8 mouse cellular contexts compared by ENCODE assay signal in genomic region chr2:60901511-60901951, GRCm38 (mm10).
A peak's percentile ranks its signal among the peaks of the same experiment; 100 is the strongest.
DNase-seq lines count a peak whose midpoint lies in the region; ATAC-seq and TF ChIP-seq lines count a peak whose summit lies in the region.

No protein-coding gene starts in this region.

- peak overlapping the region; percentile 90 for H3K27ac ChIP-seq in gastrocnemius, adult 2 months
- H3K27ac ChIP-seq in intestine, embryonic 15.5 days, result peak overlapping the region; percentile 58; the same call in 1 of the 2 replicates
- H3K27ac ChIP-seq in forebrain, embryonic 14.5 days (ENCODE audit: low read depth, low read length), result no peak overlapping the region
- no peak overlapping the region for H3K27ac ChIP-seq in midbrain, embryonic 11.5 days (ENCODE audit: low read depth, low read length)

- DNase-seq in gastrocnemius, adult 18-20 months (ENCODE audit: low spot score), result peak; percentile 80
- no peak for DNase-seq in gastrocnemius, postnatal 4 days (ENCODE audit: low spot score in 2 of 2)
- peak; percentile 77 for DNase-seq in gastrocnemius, adult 2 months
- DNase-seq in lung, adult 2 months, result peak; percentile 69
- no peak for DNase-seq in forebrain, embryonic 14.5 days (ENCODE audit: low spot score)
- DNase-seq in layer of hippocampus, adult 8-10 months (ENCODE audit: low spot score in 2 of 2), result no peak
- DNase-seq in midbrain, embryonic 11.5 days (ENCODE audit: low spot score, missing footprints), result no peak

- no peak for ATAC-seq in intestine, embryonic 15.5 days
- ATAC-seq in forebrain, embryonic 14.5 days, result no peak
- ATAC-seq in midbrain, embryonic 11.5 days (ENCODE audit: low FRiP score), result no peak

- peak overlapping the region; percentile 71 for H3K4me3 ChIP-seq in gastrocnemius, adult 2 months
- no peak overlapping the region for H3K4me3 ChIP-seq in intestine, embryonic 15.5 days (replicated peaks)
- H3K4me3 ChIP-seq in lung, adult 2 months (replicated peaks; ENCODE audit: extremely low read depth, low read depth, low read length), result peak overlapping the region; percentile 7
- no peak overlapping the region for H3K4me3 ChIP-seq in forebrain, embryonic 14.5 days (ENCODE audit: low read depth, low read length)
- no peak overlapping the region for H3K4me3 ChIP-seq in midbrain, embryonic 11.5 days (ENCODE audit: low read depth, low read length)

- TF ChIP-seq POLR2A in lung, adult 2 months (IDR thresholded peaks at IDR 0.05; ENCODE audit: borderline replicate concordance, extremely low read depth, low read depth, low read length), result no peak

- H3K36me3 ChIP-seq in intestine, embryonic 15.5 days, result no peaks in the 10 kb centered on the region
- no peaks in the 10 kb centered on the region for H3K36me3 ChIP-seq in forebrain, embryonic 14.5 days (ENCODE audit: control insufficient read depth, insufficient read depth, low read length)
- H3K36me3 ChIP-seq in midbrain, embryonic 11.5 days (ENCODE audit: control insufficient read depth, insufficient read depth, low read length), result no peaks in the 10 kb centered on the region

- TF ChIP-seq CTCF in gastrocnemius, adult 2 months (IDR thresholded peaks at IDR 0.05), result no peak
- no peak for TF ChIP-seq CTCF in lung, adult 2 months (IDR thresholded peaks at IDR 0.05; ENCODE audit: insufficient read depth, low read length)

- H3K9me3 ChIP-seq in intestine, embryonic 15.5 days, result no peaks in the 10 kb centered on the region
- no peaks in the 10 kb centered on the region for H3K9me3 ChIP-seq in forebrain, embryonic 14.5 days (replicated peaks; ENCODE audit: control insufficient read depth, low read length)
- H3K9me3 ChIP-seq in midbrain, embryonic 11.5 days (ENCODE audit: control insufficient read depth, low read length), result no peaks in the 10 kb centered on the region

- H3K4me2 ChIP-seq in intestine, embryonic 15.5 days (replicated peaks), result no peak overlapping the region
- H3K4me2 ChIP-seq in forebrain, embryonic 14.5 days (ENCODE audit: low read length), result no peak overlapping the region
- H3K4me2 ChIP-seq in midbrain, embryonic 11.5 days, result no peak overlapping the region

- H3K27me3 ChIP-seq in intestine, embryonic 15.5 days (replicated peaks), result no peaks in the 10 kb centered on the region
- 0 out of 2 replicates have a peak, but pooled peaks cover 3% of the 10 kb centered on the region for H3K27me3 ChIP-seq in forebrain, embryonic 14.5 days (replicated peaks; ENCODE audit: control insufficient read depth, insufficient read depth, low read length)
- no peaks in the 10 kb centered on the region for H3K27me3 ChIP-seq in midbrain, embryonic 11.5 days (ENCODE audit: control insufficient read depth, insufficient read depth, low read length)

- intact Hi-C loops in gastrocnemius, adult 2 months (cut with DNase I), result loop anchor here (5.0 to 10.0 kb wide), 2 partner anchors 49 to 553 kb away; no protein-coding TSS in a partner anchor

- H3K4me1 ChIP-seq in intestine, embryonic 15.5 days (replicated peaks), result no peaks in the 10 kb centered on the region; the same call in 1 of the 2 replicates
- H3K4me1 ChIP-seq in lung, adult 2 months (ENCODE audit: control insufficient read depth, insufficient read depth, low read length), result peaks cover 31% of the 10 kb centered on the region
- H3K4me1 ChIP-seq in forebrain, embryonic 14.5 days (ENCODE audit: control insufficient read depth, insufficient read depth, low read length), result no peaks in the 10 kb centered on the region
- H3K4me1 ChIP-seq in midbrain, embryonic 11.5 days (ENCODE audit: control insufficient read depth, insufficient read depth, low read length), result no peaks in the 10 kb centered on the region

- WGBS in intestine, embryonic 15.5 days, result 69% methylated on average over 15 of the region's 15 CpGs
- WGBS in lung, adult 2 months, result 12% methylated on average over 15 of the region's 15 CpGs
- WGBS in forebrain, embryonic 14.5 days, result 81% methylated on average over 15 of the region's 15 CpGs
- 85% methylated on average over 15 of the region's 15 CpGs for WGBS in midbrain, embryonic 11.5 days

- no peak overlapping the region for H3K9ac ChIP-seq in intestine, embryonic 15.5 days
- no peak overlapping the region for H3K9ac ChIP-seq in forebrain, embryonic 14.5 days (ENCODE audit: low read length)
- no peak overlapping the region for H3K9ac ChIP-seq in midbrain, embryonic 11.5 days (ENCODE audit: low read length)

Comparison
In these comparisons a context has a peak if more than half of its experiments do, and no peak if none do; other contexts are left out.
1. DNase-seq: peak in gastrocnemius, adult 18-20 months (single experiment), gastrocnemius, adult 2 months (single experiment) and lung, adult 2 months (single experiment); none in gastrocnemius, postnatal 4 days (0 of 2), forebrain, embryonic 14.5 days (single experiment), layer of hippocampus, adult 8-10 months (0 of 2) and midbrain, embryonic 11.5 days (single experiment).
2. H3K27ac ChIP-seq: peak in gastrocnemius, adult 2 months (single experiment) and intestine, embryonic 15.5 days (single experiment); none in forebrain, embryonic 14.5 days (single experiment) and midbrain, embryonic 11.5 days (single experiment).
3. H3K4me3 ChIP-seq: peak in gastrocnemius, adult 2 months (single experiment) and lung, adult 2 months (single experiment); none in intestine, embryonic 15.5 days (single experiment), forebrain, embryonic 14.5 days (single experiment) and midbrain, embryonic 11.5 days (single experiment).